Mouse (Mus musculus) thymus, postnatal 36 days (tissue): ENCODE measurements around the gene Fam71f1.
"Not testable (repeated sequence)": the region's sequence is repeated elsewhere in the genome, so short reads cannot be mapped to it uniquely, and the experiment has no call there.

Source experiments
- DNase-seq, 2 experiments: peaks; one replicate each; pipeline ENCODE4 v3.0.0; 2022; ENCODE audit warnings: mixed read lengths in 2 of 2

Fam71f1 gene

GRCm38 (mm10) chr6:29329514-29329913, 10.6 kb downstream of the Fam71f1 start:
- no peak for DNase-seq

DNA sequence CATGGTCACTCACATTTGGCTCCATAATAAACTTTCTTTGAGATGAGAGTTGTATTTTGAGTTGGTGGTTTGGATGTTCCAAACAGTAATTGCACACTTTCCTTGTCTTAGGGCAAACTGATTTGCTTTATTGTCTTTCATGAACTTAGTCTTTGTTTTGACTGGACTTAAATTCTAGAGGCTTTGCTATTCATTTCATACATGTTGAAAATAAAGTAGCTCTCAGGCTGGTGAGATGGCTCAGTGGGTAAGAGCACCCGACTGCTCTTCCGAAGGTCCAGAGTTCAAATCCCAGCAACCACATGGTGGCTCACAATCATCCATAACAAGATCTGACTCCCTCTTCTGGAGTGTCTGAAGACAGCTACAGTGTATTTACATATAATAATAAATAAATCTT, 27.6 kb downstream of the Fam71f1 start:
- not testable (repeated sequence) for DNase-seq

DNA sequence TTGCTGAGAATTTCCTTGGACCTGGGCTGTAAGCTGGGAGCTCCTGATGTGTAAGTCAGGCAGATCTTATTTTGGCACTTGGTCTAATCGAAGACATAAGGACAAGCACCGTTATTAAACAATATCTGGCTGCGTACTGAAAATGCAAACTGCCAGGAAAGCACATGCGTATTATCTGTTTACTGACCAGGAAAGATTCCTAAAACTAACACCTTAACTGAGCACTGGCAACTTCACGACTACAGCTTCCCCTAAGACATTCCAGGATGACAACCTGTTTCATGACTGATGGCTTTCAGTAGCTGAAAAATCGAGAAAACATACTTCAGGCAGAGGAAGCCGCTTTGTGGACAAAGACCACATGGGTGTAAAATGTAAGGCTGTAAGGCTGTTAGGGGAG, 28.2 kb downstream of the Fam71f1 start:
- no peak for DNase-seq

DNA sequence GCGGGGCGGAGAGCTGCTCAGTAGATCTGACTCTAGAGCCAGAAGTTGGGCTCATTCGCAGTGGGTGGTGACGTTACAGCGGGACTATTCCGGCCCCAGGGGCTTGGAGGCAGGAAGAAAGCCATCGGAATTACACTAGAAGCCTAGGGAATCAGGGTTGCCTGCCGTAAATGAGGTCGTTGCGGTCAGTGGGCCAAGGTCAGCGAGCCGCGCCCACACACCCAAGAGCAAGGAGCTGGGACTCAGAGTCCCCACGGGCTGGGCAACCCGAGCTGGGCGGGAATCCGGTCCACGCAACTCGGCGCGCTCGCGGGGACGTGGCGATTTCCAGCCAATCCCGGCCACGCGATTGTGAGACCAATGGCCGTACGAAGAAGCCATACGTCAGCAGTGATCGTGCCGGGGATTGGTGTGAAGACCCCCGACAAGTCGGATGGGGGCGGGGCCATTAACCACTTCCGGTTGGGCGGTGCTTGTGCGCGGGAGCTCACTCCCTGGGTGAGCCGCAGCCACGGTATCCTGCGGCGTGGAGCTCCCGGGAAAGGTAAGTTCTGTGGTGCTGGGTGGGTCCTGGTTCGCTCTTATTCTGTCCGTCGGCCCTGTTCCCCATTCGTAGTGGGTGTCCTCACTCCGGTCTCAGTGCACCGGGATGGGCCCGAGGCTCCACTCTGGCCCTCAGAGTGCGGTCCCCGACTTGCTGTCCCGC, 28.9 kb downstream of the Fam71f1 start, which contains the start of gene Calu:
Gene Calu (plus strand): TSS at position 405 of the 706 bp plus-strand sequence.
- DNase-seq, result peak; percentile 99

- no peak for DNase-seq
Observed at GRCm38 (mm10) chr6:29348371-29348724, 29.4 kb downstream of the Fam71f1 start.

DNA sequence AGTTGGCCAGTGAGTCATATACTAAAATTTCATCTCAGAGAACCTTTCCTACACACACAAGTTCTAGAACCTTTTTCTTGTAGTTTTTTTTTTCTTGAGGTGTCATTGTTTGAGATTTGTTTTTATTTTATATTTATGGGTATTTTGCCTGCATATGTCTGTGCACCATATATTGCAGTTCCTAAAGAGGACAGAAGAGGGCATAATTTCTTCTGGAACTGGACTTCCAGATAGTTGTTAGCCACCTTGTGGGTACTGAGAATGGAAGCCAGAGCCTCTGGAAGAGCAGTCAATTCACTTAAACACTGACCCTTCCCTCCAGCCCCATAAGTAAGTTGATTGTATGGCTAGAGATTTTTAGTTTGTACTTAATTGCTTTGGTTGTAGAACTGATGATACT, 32.7 kb downstream of the Fam71f1 start:
- DNase-seq, result no peak

- no peak for DNase-seq
Observed at GRCm38 (mm10) chr6:29352816-29353215, 33.9 kb downstream of the Fam71f1 start.

GRCm38 (mm10) chr6:29359386-29359785, 40.4 kb downstream of the Fam71f1 start:
- no peak for DNase-seq

GRCm38 (mm10) chr6:29360211-29360610, 41.3 kb downstream of the Fam71f1 start:
- no peak for DNase-seq

- no peak for DNase-seq
Observed at GRCm38 (mm10) chr6:29362246-29363128, 43.5 kb downstream of the Fam71f1 start.

- DNase-seq, result no peak
Observed at GRCm38 (mm10) chr6:29363129-29363515, 44.2 kb downstream of the Fam71f1 start.

DNA sequence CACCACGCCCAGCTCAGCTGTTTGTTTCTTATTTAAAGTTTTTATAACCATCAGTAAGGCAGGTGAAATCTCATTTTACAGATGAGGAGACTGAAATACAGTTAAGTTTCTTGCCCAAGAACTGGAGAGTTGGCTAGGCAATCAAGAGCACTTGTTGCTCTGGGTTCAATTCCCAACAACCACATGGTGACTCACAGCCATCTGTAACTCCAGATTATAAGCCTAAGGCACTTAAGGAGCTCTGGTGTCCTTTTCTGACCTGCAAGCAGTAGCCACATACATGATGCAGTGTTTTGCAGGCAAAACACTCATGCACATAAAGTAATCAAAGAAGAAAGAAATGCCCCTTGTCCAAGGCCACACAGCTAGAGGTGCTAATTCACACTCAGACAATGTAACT, 46.3 kb downstream of the Fam71f1 start:
- DNase-seq, result no peak

DNA sequence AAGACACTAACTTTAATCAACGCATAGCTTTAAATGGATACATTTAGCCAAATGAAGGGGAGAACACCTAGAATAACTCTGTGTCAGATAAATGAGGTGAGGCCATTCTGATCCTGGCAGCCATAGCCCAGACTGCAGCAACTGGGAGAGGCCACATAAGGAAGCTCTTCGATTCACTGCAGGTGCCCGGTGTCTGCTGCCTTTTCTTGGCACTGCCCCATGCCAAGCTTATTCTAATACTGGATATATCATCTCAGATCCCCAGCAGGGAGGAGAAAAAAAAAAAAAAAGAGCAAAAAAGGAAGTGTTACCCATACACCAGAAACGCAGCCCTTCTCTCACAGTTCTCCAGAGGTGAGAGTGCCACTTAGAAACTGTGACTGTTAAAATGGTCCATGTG, 58.4 kb downstream of the Fam71f1 start:
- DNase-seq, result no peak

DNA sequence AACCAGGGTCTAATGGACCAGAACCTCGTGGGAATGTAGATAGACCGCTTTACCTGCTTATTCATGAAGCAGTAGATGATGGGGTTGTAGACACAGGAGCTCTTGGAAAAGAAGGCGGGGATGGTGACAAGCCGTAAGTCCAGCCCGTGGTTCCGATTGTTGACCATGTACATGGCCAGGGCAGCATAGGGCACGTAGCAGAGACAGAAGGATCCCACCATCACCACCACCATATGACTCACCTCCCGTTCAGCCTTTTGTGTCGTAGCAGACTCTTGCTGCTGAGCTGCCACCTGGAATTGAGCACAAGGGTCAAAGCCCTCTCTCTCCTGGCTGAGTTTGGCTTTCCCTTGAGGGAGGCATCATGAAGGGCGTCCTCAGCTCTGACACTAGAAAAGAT, 59.7 kb downstream of the Fam71f1 start:
- DNase-seq, result no peak

DNA sequence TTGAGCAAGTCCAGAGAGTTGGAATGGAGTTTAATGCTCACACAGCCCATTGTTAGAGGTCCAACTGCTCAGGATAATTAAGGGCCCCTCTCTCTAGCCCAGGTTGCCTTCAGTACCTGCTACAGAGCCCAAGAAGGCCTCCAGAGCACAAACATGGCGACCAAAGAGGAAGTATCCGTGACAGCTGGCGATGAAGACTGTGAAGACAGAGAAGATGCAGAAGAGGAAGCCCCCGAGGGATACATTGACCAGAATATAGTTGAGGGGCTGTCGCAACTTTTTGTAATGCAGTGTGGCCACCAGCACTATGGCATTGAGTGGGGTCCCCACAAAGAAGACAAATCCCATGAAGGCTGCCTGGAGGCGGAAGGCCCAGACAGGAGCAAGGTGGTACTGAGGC, 61.0 kb downstream of the Fam71f1 start:
- DNase-seq, result no peak

- no peak for DNase-seq
Observed at GRCm38 (mm10) chr6:29382442-29382841, 63.5 kb downstream of the Fam71f1 start.
